Mouse (Mus musculus): ENCODE data around the gene Gmppb. TPM values are rescaled to one million over a fixed set of nuclear protein-coding genes. Genes with fewer than 3 reads are reported as not detected.
A peak's percentile ranks its signal among the peaks of the same experiment; 100 is the strongest.

The Gmppb gene
- total RNA-seq, 4 experiments from 2014 or later, result 13.9 to 17.6 (median 14.8) TPM

GRCm38 (mm10) chr9:108073141-108073930 lies 24.3 kb downstream of the Gmppb start:
- DNase-seq (ENCODE audit: low spot score in 2 of 2), result no peak

- DNase-seq (ENCODE audit: low spot score in 2 of 2), result no peak
These were observed 31.1 kb downstream of the Gmppb start, which contains the start of gene Mst1 for GRCm38 (mm10) chr9:108080168-108080567. Gene Mst1 (plus strand): TSS chr9:108080436.

GRCm38 (mm10) chr9:108082549-108082948 lies 33.5 kb downstream of the Gmppb start:
- no peak for DNase-seq (ENCODE audit: low spot score in 2 of 2)

DNA sequence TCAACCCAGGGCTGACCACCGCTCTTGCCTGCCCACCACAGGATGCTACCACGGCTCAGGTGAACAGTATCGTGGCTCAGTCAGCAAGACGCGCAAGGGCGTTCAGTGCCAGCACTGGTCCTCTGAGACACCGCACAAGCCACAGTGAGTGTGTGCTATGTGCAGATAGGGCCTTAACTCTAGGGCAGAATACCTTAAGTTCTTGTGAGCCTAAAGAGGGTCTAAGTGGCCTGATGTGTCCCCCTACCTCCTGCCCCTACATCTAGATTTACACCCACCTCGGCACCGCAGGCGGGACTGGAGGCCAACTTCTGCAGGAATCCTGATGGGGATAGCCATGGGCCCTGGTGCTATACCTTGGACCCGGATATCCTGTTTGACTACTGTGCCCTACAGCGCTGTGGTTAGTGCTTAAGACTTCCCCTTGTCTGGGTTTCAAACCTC lies 34.0 kb downstream of the Gmppb start, which contains the start of gene Rnf123:
Gene Rnf123 (minus strand): TSS at position 359 of the 444 bp plus-strand sequence.
- DNase-seq (ENCODE audit: low spot score in 2 of 2), result no peak

DNA sequence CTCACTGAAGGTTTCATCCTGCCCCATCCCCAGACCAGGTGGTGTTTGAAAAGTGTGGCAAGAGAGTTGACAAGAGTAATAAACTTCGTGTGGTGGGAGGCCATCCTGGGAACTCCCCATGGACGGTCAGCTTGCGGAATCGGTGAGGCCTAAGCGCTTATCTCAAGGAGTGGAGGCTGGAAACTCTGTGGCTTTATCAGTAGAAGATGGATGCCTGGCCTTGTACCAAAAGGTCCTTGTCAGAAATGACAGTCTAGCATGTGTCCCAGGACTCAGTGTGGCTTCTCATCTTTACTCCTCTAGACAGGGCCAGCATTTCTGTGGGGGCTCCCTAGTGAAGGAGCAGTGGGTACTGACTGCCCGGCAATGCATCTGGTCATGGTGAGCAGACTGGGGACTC lies 34.5 kb downstream of the Gmppb start:
- DNase-seq (ENCODE audit: low spot score in 2 of 2), result no peak

DNA sequence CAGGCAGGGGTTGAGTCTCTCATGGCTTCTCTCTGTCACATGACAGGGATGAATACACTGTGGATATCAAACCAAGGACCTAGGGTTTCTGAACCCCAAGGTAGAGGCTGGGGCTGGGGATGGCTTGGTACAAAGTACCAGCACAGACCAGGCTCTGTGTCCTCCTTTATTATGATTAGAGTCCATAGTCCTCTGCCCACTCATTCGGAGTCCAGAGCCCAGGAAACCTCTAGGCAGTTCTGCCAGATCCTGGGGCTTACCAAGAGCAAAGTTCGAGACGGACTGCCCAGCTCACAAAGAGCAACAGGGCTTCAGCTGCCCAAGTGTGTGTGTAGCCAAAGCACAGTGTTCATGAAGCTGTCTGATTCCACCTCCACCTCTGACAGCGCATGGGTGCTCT lies 36.2 kb downstream of the Gmppb start:
- DNase-seq (ENCODE audit: low spot score in 2 of 2), result no peak

GRCm38 (mm10) chr9:108090611-108091120 lies 41.6 kb downstream of the Gmppb start:
- no peak for DNase-seq (ENCODE audit: low spot score in 2 of 2)

DNA sequence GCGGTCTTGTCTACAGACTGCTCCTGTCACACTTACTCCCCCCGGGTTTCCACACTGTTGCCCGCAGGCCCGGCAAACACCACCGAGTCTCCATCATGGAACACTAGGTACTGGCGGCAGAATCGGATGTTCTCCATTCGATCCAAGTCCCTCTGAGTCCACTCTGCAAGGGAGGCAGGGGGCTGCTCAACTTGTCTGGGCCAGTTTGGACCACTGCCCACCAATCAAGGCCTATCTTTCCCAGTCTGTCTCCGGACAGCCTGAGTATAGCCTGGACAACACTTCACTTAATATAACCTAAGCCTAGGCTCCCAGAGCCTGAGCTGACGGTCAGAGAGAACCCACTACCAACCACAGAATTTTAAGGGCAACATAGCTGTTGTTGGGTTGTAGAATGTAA lies 44.5 kb downstream of the Gmppb start:
- DNase-seq (ENCODE audit: low spot score in 2 of 2), result no peak

- peak; percentile 73 to 88 for DNase-seq (ENCODE audit: low spot score in 2 of 2)
These were observed 45.3 kb downstream of the Gmppb start, which contains the start of gene Apeh for GRCm38 (mm10) chr9:108094184-108094941. Gene Apeh (minus strand): TSS chr9:108094606.

- DNase-seq (ENCODE audit: low spot score in 2 of 2), result no peak
These were observed 46.0 kb downstream of the Gmppb start for GRCm38 (mm10) chr9:108094998-108095411.

DNA sequence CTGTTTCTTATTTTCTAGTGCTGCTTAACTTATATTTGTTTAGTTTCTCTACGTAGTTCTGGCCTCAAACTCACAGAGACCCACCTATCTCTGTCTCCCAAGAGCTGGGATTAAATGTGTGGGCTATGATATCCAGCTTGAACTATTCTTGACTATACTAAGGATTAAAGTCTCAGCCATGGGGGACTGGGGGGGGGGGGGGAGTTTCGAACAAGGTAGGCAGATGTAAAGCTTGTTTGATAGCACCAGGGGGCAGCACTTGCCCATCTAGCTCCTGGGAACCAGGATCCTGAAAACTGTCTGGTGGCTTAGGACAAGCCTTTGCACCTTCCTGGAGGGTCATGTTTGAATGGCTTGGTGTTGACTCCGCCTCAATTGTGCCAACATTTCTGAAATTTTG lies 46.5 kb downstream of the Gmppb start:
- no peak for DNase-seq (ENCODE audit: low spot score in 2 of 2)

DNA sequence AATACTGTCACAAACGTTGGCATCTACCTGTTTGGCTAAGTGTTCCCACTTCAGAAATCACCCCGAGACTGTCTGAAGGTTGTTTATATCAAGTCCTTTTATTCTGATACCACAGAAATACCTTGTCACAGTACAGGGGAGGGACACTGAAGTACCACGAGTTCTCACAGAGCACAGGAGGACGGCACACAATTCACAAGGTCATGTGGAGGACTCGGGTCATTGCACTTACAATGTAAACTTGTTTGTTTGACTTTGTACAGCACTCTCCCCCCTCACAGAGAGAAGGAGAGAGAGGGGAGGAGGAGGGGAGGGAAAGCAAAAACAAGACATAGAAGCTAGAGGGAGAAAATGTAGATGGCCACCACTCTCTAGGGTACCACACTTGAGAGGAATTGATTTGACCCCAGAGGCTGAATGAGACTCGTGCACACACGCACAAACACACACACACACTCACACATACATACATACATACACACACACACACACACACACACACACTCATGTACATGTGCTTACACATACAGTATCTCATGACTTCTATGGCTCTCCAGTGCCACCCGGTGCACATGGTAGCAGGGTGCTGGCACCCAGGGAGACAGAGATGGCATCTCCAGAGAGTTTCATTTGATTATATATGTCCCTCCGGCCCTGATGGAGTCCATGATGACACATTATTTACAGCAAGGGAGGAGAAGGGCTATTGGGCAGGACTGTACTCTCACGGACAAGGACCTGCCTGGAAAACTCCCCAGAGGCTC lies 47.1 kb downstream of the Gmppb start:
- no peak for DNase-seq (ENCODE audit: low spot score in 2 of 2)

DNA sequence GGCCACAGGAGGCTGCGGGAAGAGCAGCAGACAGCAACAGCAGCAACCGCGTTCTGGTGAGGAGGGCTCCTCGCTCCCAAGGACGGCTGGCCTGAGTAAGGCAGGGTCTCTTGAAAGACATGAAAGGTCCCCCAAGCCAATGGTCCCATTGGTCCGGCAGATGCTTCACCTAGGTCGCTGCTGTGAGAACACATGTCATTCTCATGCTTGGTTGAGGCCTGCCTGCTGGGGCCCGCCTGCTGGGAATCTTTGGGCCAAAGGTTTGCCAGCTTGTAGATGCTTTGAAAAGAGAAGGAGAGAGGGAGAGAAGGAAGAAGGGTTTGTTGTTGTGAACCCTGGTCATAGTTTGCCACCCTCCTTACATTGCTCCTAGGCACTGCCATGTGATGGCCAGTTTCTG lies 50.6 kb downstream of the Gmppb start:
- DNase-seq (ENCODE audit: low spot score in 2 of 2), result no peak

Small RNA genes within 50 kb of the gene (microRNA-seq; reads per million reads assigned to microRNA genes)
- 0 reads per million in 2 experiments for gene Mir7088

Other genes starting within 250 kb of the Gmppb start
- gene Rbm6, start 176.0 kb upstream of the Gmppb start, total RNA-seq (2022), result 10 to 100 TPM; 56.0 to 69.3 (median 59.4) TPM
- gene Mon1a, start 161.1 kb upstream of the Gmppb start, total RNA-seq (2022), result 10 to 100 TPM; 23.7 to 27.5 (median 26.1) TPM
- 1 to 10 TPM in 2 of 4 experiments, under 1 TPM in 2; 0.72 to 1.7 (median 1.0) TPM for gene Mst1r, start 142.4 kb upstream of the Gmppb start, total RNA-seq (2022)
- not detected for gene Actl11, start 120.8 kb upstream of the Gmppb start, total RNA-seq (2022)
- gene Camkv, start 113.6 kb upstream of the Gmppb start, total RNA-seq (2022), result 100 to 1,000 TPM; 372 to 403 (median 398) TPM
- gene Traip, start 99.1 kb upstream of the Gmppb start, total RNA-seq (2022), result 10 to 100 TPM in 3 of 4 experiments, 1 to 10 TPM in 1; 8.6 to 11.9 (median 11.3) TPM
- 1 to 10 TPM; 6.1 to 8.4 (median 6.7) TPM for gene Uba7, start 73.7 kb upstream of the Gmppb start, total RNA-seq (2022)
- under 1 TPM in 2 of 4 experiments, not detected in 2; 0.30 to 0.73 TPM for gene Gm20661, start 66.2 kb upstream of the Gmppb start, total RNA-seq (2022)
- 1 to 10 TPM; 3.9 to 6.8 (median 5.2) TPM for gene Inka1, start 63.4 kb upstream of the Gmppb start, total RNA-seq (2022)
- 1 to 10 TPM; 2.5 to 3.9 (median 3.2) TPM for gene Cdhr4, start 56.7 kb upstream of the Gmppb start, total RNA-seq (2022)
- gene Gm20662, start 52.9 kb upstream of the Gmppb start, total RNA-seq (2022), result 1 to 10 TPM; 1.8 to 4.8 (median 4.3) TPM
- gene Ip6k1, start 46.7 kb upstream of the Gmppb start, total RNA-seq (2022), result 100 to 1,000 TPM; 187 to 219 (median 207) TPM
- 1 to 10 TPM in 2 of 4 experiments, under 1 TPM in 2; 0.70 to 1.3 (median 1.0) TPM for gene Amigo3, start 3.9 kb downstream of the Gmppb start, total RNA-seq (2022)
- not detected for gene Mst1, start 31.2 kb downstream of the Gmppb start, total RNA-seq (2022)
- 100 to 1,000 TPM; 109 to 112 (median 111) TPM for gene Rnf123, start 34.1 kb downstream of the Gmppb start, total RNA-seq (2022)
- gene Apeh, start 45.4 kb downstream of the Gmppb start, total RNA-seq (2022), result 10 to 100 TPM; 34.9 to 41.9 (median 39.3) TPM
- 100 to 1,000 TPM; 208 to 264 (median 232) TPM for gene Bsn, start 141.1 kb downstream of the Gmppb start, total RNA-seq (2022)
- gene Dag1, start 214.7 kb downstream of the Gmppb start, total RNA-seq (2022), result 10 to 100 TPM; 73.1 to 79.5 (median 76.8) TPM
- 100 to 1,000 TPM; 133 to 145 (median 139) TPM for gene Nicn1, start 241.2 kb downstream of the Gmppb start, total RNA-seq (2022)
- 10 to 100 TPM; 26.3 to 32.2 (median 28.2) TPM for gene Amt, start 247.6 kb downstream of the Gmppb start, total RNA-seq (2022)

Data from left cerebral cortex, adult 8-10 months (tissue).